Mouse (Mus musculus) intestine, embryonic 16.5 days (tissue): Measurements from ENCODE around the gene Itm2c. TPM values are rescaled to one million over a fixed set of nuclear protein-coding genes. Genes with fewer than 3 reads are reported as not detected.

Experiments used
- ATAC-seq: fragments of 200-750 bp; cut with Nextera tagmentation; 2 replicates; pipeline ENCODE4 v1.8.0; 2017; ENCODE audit warnings: moderate TSS enrichment, moderate library complexity
- H3K27ac ChIP-seq: fragments of 300-500 bp; sonication (generic); 2 replicates; pipeline ENCODE4 v1.5.1; 2014; ENCODE audit warnings: mild to moderate bottlenecking, low read length
- H3K27me3 ChIP-seq: fragments of 300-500 bp; sonication (generic); replicated peaks from 2 replicates; pipeline ENCODE4 v1.6.1; 2014; ENCODE audit warnings: low read length, control low read depth, mixed read lengths; ENCODE audit not compliant: control insufficient read depth, insufficient read depth
- H3K36me3 ChIP-seq: fragments of 300-500 bp; sonication (generic); 2 replicates; pipeline ENCODE4 v1.6.1; 2014; ENCODE audit warnings: low read length, control low read depth; ENCODE audit not compliant: control insufficient read depth, insufficient read depth
- H3K4me1 ChIP-seq: fragments of 300-500 bp; sonication (generic); 2 replicates; pipeline ENCODE4 v1.6.1; 2014; ENCODE audit warnings: low read length, control low read depth, mixed read lengths; ENCODE audit not compliant: control insufficient read depth, insufficient read depth
- H3K4me2 ChIP-seq: fragments of 300-500 bp; sonication (generic); 2 replicates; pipeline ENCODE4 v1.6.1; 2014; ENCODE audit warnings: low read depth, low read length, control low read depth
- H3K4me3 ChIP-seq: fragments of 300-500 bp; sonication (generic); 2 replicates; pipeline ENCODE4 v1.5.1; 2014; ENCODE audit warnings: mild to moderate bottlenecking, low read length
- H3K9ac ChIP-seq: fragments of 300-500 bp; sonication (generic); 2 replicates; pipeline ENCODE4 v1.6.1; 2014; ENCODE audit warnings: low read depth, low read length
- H3K9me3 ChIP-seq: fragments of 300-500 bp; sonication (generic); 2 replicates; pipeline ENCODE4 v1.6.1; 2016; ENCODE audit warnings: low read length, control low read depth; ENCODE audit not compliant: control insufficient read depth
- WGBS: fragments of 180-500 bp; shearing (Covaris S2); extraction: QIAGEN DNeasy Blood & Tissue Kit; methylation state at CpG from one replicate; pipeline ENCODE4 v1.1.7; 2014; 5-methylcytosine and 5-hydroxymethylcytosine counted together
- polyA plus RNA-seq: library from polyadenylated mRNA; unstranded; fragments of >200 nt; fragmentation: Nextera tagmentation; extraction: Ambion mirVana; gene quantifications from 2 replicates; pipeline ENCODE4 v1.2.1, GENCODE M21; 2015

The Itm2c gene
- polyA plus RNA-seq, 1 experiment from 2014 or later = 141 TPM

DNA sequence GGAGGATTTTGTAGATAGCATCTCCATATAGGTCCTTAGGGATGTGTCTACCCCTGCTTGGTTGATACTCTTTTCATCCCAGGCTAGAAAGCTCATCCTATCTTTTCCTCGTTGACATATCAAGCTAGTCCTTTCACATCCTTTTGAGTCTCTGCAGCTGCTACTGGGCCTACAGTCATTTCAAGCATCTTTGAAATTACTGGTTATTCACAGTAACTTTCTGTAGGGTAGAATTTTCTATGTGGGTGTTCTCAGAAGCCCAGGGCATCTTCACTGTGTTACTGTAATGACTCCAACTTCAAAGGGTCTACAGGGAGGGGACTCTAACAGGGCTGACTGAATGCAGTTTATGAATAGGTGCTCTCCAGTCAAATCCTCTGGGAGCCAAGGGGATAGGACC is 43.2 kb downstream of the Itm2c start:
- Histone ChIP-seq H3K27me3 (no peaks in the 10 kb centered on the region), H3K9me3 (no peaks in the 10 kb centered on the region), H3K4me2 (no peak overlapping the region), H3K27ac (no peak overlapping the region), H3K4me3 (no peak overlapping the region), H3K4me1 (peaks cover 11% of the 10 kb centered on the region), H3K36me3 (no peaks in the 10 kb centered on the region), H3K9ac (no peak overlapping the region)
- 59% methylated on average over 1 of the region's 1 CpGs for whole genome bisulfite sequencing
- no peak for ATAC-seq

GRCm38 (mm10) chr1:85942318-85942717 is 48.2 kb downstream of the Itm2c start:
- 78% methylated on average over 8 of the region's 8 CpGs for WGBS
- no peaks in the 10 kb centered on the region for H3K27me3 ChIP-seq
- no peak overlapping the region for H3K4me2 ChIP-seq
- H3K36me3 ChIP-seq = no peaks in the 10 kb centered on the region
- H3K9me3 ChIP-seq = no peaks in the 10 kb centered on the region
- H3K9ac ChIP-seq = no peak overlapping the region
- H3K4me1 ChIP-seq = no peaks in the 10 kb centered on the region
- no peak for ATAC-seq
- no peak overlapping the region for H3K4me3 ChIP-seq
- no peak overlapping the region for H3K27ac ChIP-seq

GRCm38 (mm10) chr1:85949085-85949684 is 55.1 kb downstream of the Itm2c start:
- 88% methylated on average over 2 of the region's 2 CpGs for WGBS
- no peaks in the 10 kb centered on the region for H3K27me3 ChIP-seq
- H3K27ac ChIP-seq = no peak overlapping the region
- no peak overlapping the region for H3K9ac ChIP-seq
- no peaks in the 10 kb centered on the region for H3K9me3 ChIP-seq
- no peak overlapping the region for H3K4me3 ChIP-seq
- H3K36me3 ChIP-seq = no peaks in the 10 kb centered on the region
- no peaks in the 10 kb centered on the region for H3K4me1 ChIP-seq
- peak; percentile 74 for ATAC-seq
- H3K4me2 ChIP-seq = no peak overlapping the region

- Histone ChIP-seq H3K36me3 (no peaks in the 10 kb centered on the region), H3K27ac (no peak overlapping the region), H3K4me3 (no peak overlapping the region), H3K9me3 (no peaks in the 10 kb centered on the region), H3K4me1 (peaks cover 18% of the 10 kb centered on the region), H3K9ac (no peak overlapping the region), H3K4me2 (no peak overlapping the region), H3K27me3 (no peaks in the 10 kb centered on the region)
- WGBS = 83% methylated on average over 3 of the region's 3 CpGs
- ATAC-seq = no peak
These were observed 61.1 kb downstream of the Itm2c start for GRCm38 (mm10) chr1:85955150-85955549.

- Histone ChIP-seq H3K4me1 (peaks cover 21% of the 10 kb centered on the region), H3K4me3 (no peak overlapping the region), H3K4me2 (no peak overlapping the region), H3K36me3 (no peaks in the 10 kb centered on the region), H3K27ac (no peak overlapping the region), H3K9me3 (no peaks in the 10 kb centered on the region), H3K27me3 (no peaks in the 10 kb centered on the region), H3K9ac (no peak overlapping the region)
- no peak for ATAC-seq
- 65% methylated on average over 5 of the region's 5 CpGs for WGBS
These were observed 63.2 kb downstream of the Itm2c start for GRCm38 (mm10) chr1:85957290-85957689.

- no peak overlapping the region for H3K4me3 ChIP-seq
- no peak for ATAC-seq
- peaks cover 21% of the 10 kb centered on the region for H3K4me1 ChIP-seq
- H3K27me3 ChIP-seq = no peaks in the 10 kb centered on the region
- no peak overlapping the region for H3K4me2 ChIP-seq
- H3K36me3 ChIP-seq = no peaks in the 10 kb centered on the region
- 50% methylated on average over 9 of the region's 9 CpGs for WGBS
- H3K9ac ChIP-seq = no peak overlapping the region
- H3K9me3 ChIP-seq = no peaks in the 10 kb centered on the region
- H3K27ac ChIP-seq = no peak overlapping the region
These were observed 64.0 kb downstream of the Itm2c start for GRCm38 (mm10) chr1:85957942-85958619.

Other genes starting within 250 kb of the Itm2c start
- gene Sp100, start 244.3 kb upstream of the Itm2c start, polyA plus RNA-seq = 3.0 and 3.7 TPM in 2 replicates
- gene A630001G21Rik, start 115.6 kb upstream of the Itm2c start, polyA plus RNA-seq = 0.56 and 1.3 TPM in 2 replicates
- gene Cab39, start 100.8 kb upstream of the Itm2c start, polyA plus RNA-seq = 14.4 and 22.9 TPM in 2 replicates
- 0.09 and 0.22 TPM in 2 replicates for gene 4933407L21Rik, start 34.2 kb downstream of the Itm2c start, polyA plus RNA-seq
- 0.07 and 0.10 TPM in 2 replicates for gene Gpr55, start 66.7 kb downstream of the Itm2c start, polyA plus RNA-seq
- gene Spata3, start 122.5 kb downstream of the Itm2c start, polyA plus RNA-seq = not detected in 2 replicates
- gene 2810459M11Rik, start 151.6 kb downstream of the Itm2c start, polyA plus RNA-seq = 4.3 and 4.4 TPM in 2 replicates
- 135 and 144 TPM in 2 replicates for gene Psmd1, start 170.1 kb downstream of the Itm2c start, polyA plus RNA-seq
- 2.8 and 4.0 TPM in 2 replicates for gene Htr2b, start 217.7 kb downstream of the Itm2c start, polyA plus RNA-seq
- gene Gm21972, start 239.4 kb downstream of the Itm2c start, polyA plus RNA-seq = not detected in 2 replicates